Mouse (Mus musculus): ENCODE data around the gene Sufu. TPM values are rescaled to one million over a fixed set of nuclear protein-coding genes. Genes with fewer than 3 reads are reported as not detected.

The Sufu gene
- 30.3 and 32.3 TPM in 2 replicates for polyA plus RNA-seq (2014; fragmentation: Nextera tagmentation; extraction: Ambion mirVana)

DNA sequence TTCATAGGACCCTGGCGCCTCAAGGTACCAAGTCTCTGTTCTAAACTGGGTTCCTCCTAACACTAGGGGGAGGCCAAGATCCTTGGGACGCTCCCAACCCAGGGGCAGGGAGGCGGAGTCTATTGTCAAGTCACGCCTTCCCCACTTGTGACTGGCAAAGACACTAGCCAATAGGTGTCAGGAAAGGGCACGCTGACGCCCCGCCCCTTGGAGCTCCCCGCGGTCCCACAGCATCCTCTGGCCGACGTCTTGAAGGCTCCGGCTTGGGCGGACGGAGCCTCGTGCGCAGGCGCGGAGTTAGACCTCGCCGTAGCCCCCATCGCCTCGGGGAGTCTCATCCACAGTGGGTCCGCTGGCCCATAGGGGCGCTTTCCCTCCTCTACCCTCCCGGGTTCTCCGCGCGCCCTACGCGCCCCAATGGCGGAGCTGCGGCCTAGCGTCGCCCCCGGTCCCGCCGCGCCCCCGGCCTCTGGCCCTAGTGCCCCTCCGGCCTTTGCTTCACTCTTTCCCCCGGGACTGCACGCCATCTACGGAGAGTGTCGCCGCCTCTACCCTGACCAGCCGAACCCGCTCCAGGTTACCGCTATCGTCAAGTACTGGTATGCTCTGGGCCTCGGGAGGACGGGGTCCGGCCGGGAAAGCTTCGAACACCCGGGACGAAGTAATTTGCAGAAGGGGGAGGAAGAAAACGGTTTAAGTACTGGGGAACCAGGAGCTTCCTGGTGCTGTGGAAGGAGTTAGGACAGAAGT, at the start of gene Sufu:
Sufu (plus strand) TSS at position 211 of the 750 bp plus-strand sequence.
- ATAC-seq (replicated peaks; ENCODE audit: low FRiP score, low TSS enrichment, low read depth) (peak; percentile 89), DNase-seq (ENCODE audit: low spot score) (peak; percentile 96)
- peak within 1 kb of the TSS; percentile 83 for H3K27ac ChIP-seq (ENCODE audit: low read depth)
- H3K36me3 ChIP-seq (ENCODE audit: control insufficient read depth, insufficient read depth, low read length) = peaks cover 7% of the 10 kb centered on the region
- H3K4me3 ChIP-seq (ENCODE audit: low read depth, low read length) = peak within 1 kb of the TSS; percentile 90
- H3K9me3 ChIP-seq (ENCODE audit: control insufficient read depth, low read length) = no peaks in the 10 kb centered on the region
- peaks cover 30% of the 10 kb centered on the region for H3K4me1 ChIP-seq (replicated peaks; ENCODE audit: control insufficient read depth, insufficient read depth, low read length)
- under 1% methylated on average over 56 of the region's 57 CpGs for WGBS
- H3K4me2 ChIP-seq (ENCODE audit: low read length) = peak within 1 kb of the TSS; percentile 88
- H3K27me3 ChIP-seq (replicated peaks; ENCODE audit: control insufficient read depth, insufficient read depth, low read length) = no peaks in the 10 kb centered on the region
- H3K9ac ChIP-seq (ENCODE audit: low read length) = peak within 1 kb of the TSS; percentile 81

GRCm38 (mm10) chr19:46347146-46347545, 49.5 kb upstream of the Sufu start:
- no peaks in the 10 kb centered on the region for H3K4me1 ChIP-seq (replicated peaks; ENCODE audit: control insufficient read depth, insufficient read depth, low read length)
- no peak overlapping the region for H3K27ac ChIP-seq (ENCODE audit: low read depth)
- no peak for DNase-seq (ENCODE audit: low spot score)
- no peak for ATAC-seq (replicated peaks; ENCODE audit: low FRiP score, low TSS enrichment, low read depth)
- H3K9ac ChIP-seq (ENCODE audit: low read length) = no peak overlapping the region
- H3K4me3 ChIP-seq (ENCODE audit: low read depth, low read length) = no peak overlapping the region
- no peaks in the 10 kb centered on the region for H3K9me3 ChIP-seq (ENCODE audit: control insufficient read depth, low read length)
- H3K27me3 ChIP-seq (replicated peaks; ENCODE audit: control insufficient read depth, insufficient read depth, low read length) = 0 out of 2 replicates have a peak, but pooled peaks cover 3% of the 10 kb centered on the region
- 97% methylated on average over 1 of the region's 1 CpGs for whole genome bisulfite sequencing
- H3K36me3 ChIP-seq (ENCODE audit: control insufficient read depth, insufficient read depth, low read length) = no peaks in the 10 kb centered on the region
- H3K4me2 ChIP-seq (ENCODE audit: low read length) = no peak overlapping the region

DNA sequence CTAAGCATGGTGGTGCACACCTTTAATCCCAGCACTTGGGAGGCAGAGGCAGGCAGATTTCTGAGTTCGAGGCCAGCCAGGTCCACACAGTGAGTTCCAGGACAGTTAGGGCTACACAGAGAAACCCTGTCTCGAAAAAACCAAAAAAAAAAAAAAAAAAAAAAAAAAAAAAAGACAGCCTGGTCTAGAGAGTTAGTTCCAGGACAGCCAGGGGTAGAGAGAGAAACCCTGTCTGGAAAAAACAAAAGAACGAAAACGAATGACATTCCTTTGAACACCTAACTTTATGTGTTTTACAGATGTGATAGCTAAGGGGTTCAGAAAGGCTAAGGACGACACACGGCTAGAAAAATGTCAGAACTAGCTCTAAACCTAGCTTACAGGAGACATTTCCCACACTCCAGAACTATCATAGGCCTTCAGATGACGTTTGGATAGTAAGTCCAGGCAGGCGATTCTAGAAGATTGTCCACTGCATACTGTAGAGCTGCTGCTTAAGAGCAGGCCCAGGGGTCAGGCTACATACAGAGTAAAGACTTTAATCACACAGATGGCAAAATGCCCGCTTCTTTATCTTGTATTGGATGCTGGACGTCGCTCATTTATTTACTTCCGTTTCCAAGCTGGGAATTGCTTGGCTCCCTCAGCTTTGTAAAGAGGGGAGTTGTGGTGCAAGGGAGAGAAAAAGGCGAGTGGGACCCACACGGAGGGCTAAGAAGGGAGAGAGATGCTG, 48.6 kb upstream of the Sufu start:
- peak overlapping the region; percentile 90 for H3K4me2 ChIP-seq (ENCODE audit: low read length)
- H3K36me3 ChIP-seq (ENCODE audit: control insufficient read depth, insufficient read depth, low read length) = no peaks in the 10 kb centered on the region
- peak overlapping the region; percentile 73 for H3K9ac ChIP-seq (ENCODE audit: low read length)
- 0 out of 2 replicates have a peak, but pooled peaks cover 3% of the 10 kb centered on the region for H3K27me3 ChIP-seq (replicated peaks; ENCODE audit: control insufficient read depth, insufficient read depth, low read length)
- H3K9me3 ChIP-seq (ENCODE audit: control insufficient read depth, low read length) = no peaks in the 10 kb centered on the region
- no peaks in the 10 kb centered on the region for H3K4me1 ChIP-seq (replicated peaks; ENCODE audit: control insufficient read depth, insufficient read depth, low read length)
- no peak; the same call in 1 of the 2 replicates for ATAC-seq (replicated peaks; ENCODE audit: low FRiP score, low TSS enrichment, low read depth)
- 31% methylated on average over 14 of the region's 14 CpGs for WGBS
- no peak for DNase-seq (ENCODE audit: low spot score)
- peak overlapping the region; percentile 61; the same call in 1 of the 2 replicates for H3K27ac ChIP-seq (ENCODE audit: low read depth)
- H3K4me3 ChIP-seq (ENCODE audit: low read depth, low read length) = peak overlapping the region; percentile 64

DNA sequence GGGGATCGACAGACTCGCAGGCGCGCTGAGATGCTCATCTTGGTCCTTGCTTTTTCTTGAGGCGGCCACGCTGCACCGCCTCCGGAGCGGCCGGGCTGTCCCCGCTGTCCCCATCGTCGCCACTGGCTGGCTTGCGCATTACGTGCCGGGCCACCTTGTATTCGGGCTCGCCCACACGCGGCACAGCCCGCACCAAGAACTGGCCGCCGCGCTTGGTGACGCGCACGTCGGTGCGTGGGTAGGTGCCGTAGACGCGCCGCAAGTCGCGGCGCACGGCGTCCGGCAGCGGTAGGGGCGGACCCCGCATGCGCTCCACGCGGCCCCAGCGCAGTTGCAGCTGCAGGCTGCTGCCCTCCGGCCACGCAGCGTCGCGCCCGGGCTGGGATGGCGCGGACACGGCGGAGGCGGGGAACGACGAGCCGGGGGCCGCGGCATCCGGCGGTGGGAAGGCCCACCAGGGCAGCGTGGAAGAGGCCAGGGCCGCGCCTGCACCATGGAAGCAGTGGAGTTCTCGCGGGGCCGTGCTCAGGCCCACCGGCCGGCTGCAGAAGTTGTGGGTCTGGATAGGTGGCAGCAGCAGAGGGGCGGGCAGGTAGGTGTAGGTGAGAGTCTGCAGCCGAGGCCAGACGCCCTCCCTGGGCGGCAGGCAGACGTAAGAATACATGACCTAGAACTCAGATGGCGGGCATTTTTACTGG, 47.8 kb upstream of the Sufu start:
- ATAC-seq (replicated peaks; ENCODE audit: low FRiP score, low TSS enrichment, low read depth) = peak; percentile 81
- Histone ChIP-seq H3K9me3 (ENCODE audit: control insufficient read depth, low read length) (no peaks in the 10 kb centered on the region), H3K27me3 (replicated peaks; ENCODE audit: control insufficient read depth, insufficient read depth, low read length) (0 out of 2 replicates have a peak, but pooled peaks cover 3% of the 10 kb centered on the region), H3K4me3 (ENCODE audit: low read depth, low read length) (peak overlapping the region; percentile 64), H3K4me2 (ENCODE audit: low read length) (peak overlapping the region; percentile 90), H3K4me1 (replicated peaks; ENCODE audit: control insufficient read depth, insufficient read depth, low read length) (no peaks in the 10 kb centered on the region), H3K9ac (ENCODE audit: low read length) (peak overlapping the region; percentile 73), H3K27ac (ENCODE audit: low read depth) (peak overlapping the region; percentile 61), H3K36me3 (ENCODE audit: control insufficient read depth, insufficient read depth, low read length) (no peaks in the 10 kb centered on the region)
- peak; percentile 82 for DNase-seq (ENCODE audit: low spot score)
- WGBS = under 1% methylated on average over 74 of the region's 78 CpGs

GRCm38 (mm10) chr19:46349550-46349949, 47.1 kb upstream of the Sufu start:
- peak overlapping the region; percentile 73 for H3K9ac ChIP-seq (ENCODE audit: low read length)
- H3K4me1 ChIP-seq (replicated peaks; ENCODE audit: control insufficient read depth, insufficient read depth, low read length) = no peaks in the 10 kb centered on the region
- H3K9me3 ChIP-seq (ENCODE audit: control insufficient read depth, low read length) = no peaks in the 10 kb centered on the region
- H3K36me3 ChIP-seq (ENCODE audit: control insufficient read depth, insufficient read depth, low read length) = no peaks in the 10 kb centered on the region
- whole genome bisulfite sequencing = 32% methylated on average over 6 of the region's 6 CpGs
- 0 out of 2 replicates have a peak, but pooled peaks cover 3% of the 10 kb centered on the region for H3K27me3 ChIP-seq (replicated peaks; ENCODE audit: control insufficient read depth, insufficient read depth, low read length)
- H3K4me3 ChIP-seq (ENCODE audit: low read depth, low read length) = peak overlapping the region; percentile 64
- 0 out of 2 replicates have a peak, but pooled peaks have one; percentile 21 for ATAC-seq (replicated peaks; ENCODE audit: low FRiP score, low TSS enrichment, low read depth)
- H3K27ac ChIP-seq (ENCODE audit: low read depth) = no peak overlapping the region
- H3K4me2 ChIP-seq (ENCODE audit: low read length) = peak overlapping the region; percentile 90
- DNase-seq (ENCODE audit: low spot score) = no peak

GRCm38 (mm10) chr19:46350168-46350932, 46.3 kb upstream of the Sufu start, which contains the start of gene 2310034G01Rik:
2310034G01Rik (minus strand) TSS chr19:46350302.
- WGBS = 59% methylated on average over 10 of the region's 10 CpGs
- Histone ChIP-seq H3K4me2 (ENCODE audit: low read length) (peak within 1 kb of the TSS; percentile 90), H3K27me3 (replicated peaks; ENCODE audit: control insufficient read depth, insufficient read depth, low read length) (no peaks in the 10 kb centered on the region), H3K36me3 (ENCODE audit: control insufficient read depth, insufficient read depth, low read length) (no peaks in the 10 kb centered on the region), H3K4me1 (replicated peaks; ENCODE audit: control insufficient read depth, insufficient read depth, low read length) (no peaks in the 10 kb centered on the region), H3K9ac (ENCODE audit: low read length) (peak within 1 kb of the TSS; percentile 73), H3K27ac (ENCODE audit: low read depth) (peak within 1 kb of the TSS; percentile 61; the same call in 1 of the 2 replicates), H3K4me3 (ENCODE audit: low read depth, low read length) (peak within 1 kb of the TSS; percentile 64), H3K9me3 (ENCODE audit: control insufficient read depth, low read length) (no peaks in the 10 kb centered on the region)
- ATAC-seq (replicated peaks; ENCODE audit: low FRiP score, low TSS enrichment, low read depth) = no peak
- DNase-seq (ENCODE audit: low spot score) = no peak

GRCm38 (mm10) chr19:46356701-46357138, 40.0 kb upstream of the Sufu start:
- Histone ChIP-seq H3K9me3 (ENCODE audit: control insufficient read depth, low read length) (no peaks in the 10 kb centered on the region), H3K4me2 (ENCODE audit: low read length) (peak overlapping the region; percentile 68), H3K9ac (ENCODE audit: low read length) (peak overlapping the region; percentile 46; the same call in 1 of the 2 replicates), H3K27ac (ENCODE audit: low read depth) (no peak overlapping the region), H3K36me3 (ENCODE audit: control insufficient read depth, insufficient read depth, low read length) (no peaks in the 10 kb centered on the region), H3K4me3 (ENCODE audit: low read depth, low read length) (peak overlapping the region; percentile 50), H3K4me1 (replicated peaks; ENCODE audit: control insufficient read depth, insufficient read depth, low read length) (0 out of 2 replicates have a peak, but pooled peaks cover 4% of the 10 kb centered on the region), H3K27me3 (replicated peaks; ENCODE audit: control insufficient read depth, insufficient read depth, low read length) (peaks cover 13% of the 10 kb centered on the region)
- WGBS = 1% methylated on average over 29 of the region's 29 CpGs
- peak; percentile 84 for DNase-seq (ENCODE audit: low spot score)
- peak; percentile 84 for ATAC-seq (replicated peaks; ENCODE audit: low FRiP score, low TSS enrichment, low read depth)
